Mouse (Mus musculus): ENCODE measurements around the gene Uprt.
A peak's percentile ranks its signal among the peaks of the same experiment; 100 is the strongest.

The Uprt gene

DNA sequence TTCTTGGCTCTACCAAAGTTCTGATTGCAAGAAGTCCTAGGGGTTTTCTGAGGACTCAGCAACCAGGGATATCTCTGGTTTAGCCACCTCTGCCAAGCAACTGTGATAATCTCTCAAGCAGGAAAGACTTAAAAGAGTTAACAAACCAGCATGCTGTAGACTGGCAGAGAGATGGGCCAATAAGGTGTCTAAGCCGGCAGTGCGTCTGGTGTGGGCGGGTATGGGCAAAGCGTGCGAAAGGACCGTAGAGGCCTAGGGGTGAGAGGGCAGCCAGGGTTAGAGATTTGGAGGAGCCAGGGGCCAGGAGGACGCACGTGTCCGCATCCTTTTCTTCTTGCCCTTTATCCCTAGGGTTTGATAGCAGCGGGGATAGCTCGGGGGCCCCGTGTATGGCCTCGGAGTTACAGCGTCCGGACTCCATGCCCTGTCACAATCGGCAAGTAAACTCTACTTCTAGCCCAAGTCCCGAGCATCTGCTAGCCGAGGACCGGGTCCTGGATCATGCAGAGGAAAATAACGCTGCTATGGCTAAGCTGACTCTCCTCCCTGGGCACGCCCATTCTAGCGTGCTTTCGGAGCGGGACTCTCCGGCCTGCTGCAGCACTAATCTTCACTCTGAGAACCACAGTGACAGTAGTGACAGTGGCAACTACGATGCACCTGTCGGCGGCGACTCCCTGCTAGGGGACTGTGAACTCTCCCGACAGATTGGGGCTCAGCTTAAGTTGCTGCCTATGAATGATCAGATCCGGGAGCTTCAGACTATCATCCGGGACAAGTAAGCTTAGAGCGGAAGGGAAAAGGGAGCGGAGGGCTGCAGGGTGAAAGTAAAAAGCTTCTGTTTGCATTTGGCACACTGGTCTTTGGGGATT lies at the start of gene Uprt:
Gene Uprt (plus strand): TSS at position 247 of the 872 bp plus-strand sequence.
- DNase-seq = peak; percentile 99

DNA sequence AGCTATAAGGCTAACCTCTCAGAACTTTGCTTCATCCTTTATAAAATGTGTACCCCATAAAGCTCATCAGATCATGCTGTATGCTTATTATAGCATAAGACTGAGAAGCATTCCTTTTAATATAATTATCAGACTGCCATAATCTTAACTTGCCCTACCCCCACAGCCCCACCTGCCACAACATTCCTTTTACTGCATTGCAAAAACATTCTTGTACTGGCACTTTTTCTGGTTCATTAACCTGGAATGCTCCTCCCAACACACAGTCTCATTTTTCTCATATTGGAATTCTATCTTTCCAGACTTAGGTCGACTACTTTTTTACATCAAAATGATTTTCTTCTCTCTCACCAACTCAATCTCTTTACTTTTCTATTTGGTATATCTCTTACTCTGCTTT lies 49.2 kb upstream of the Uprt start:
- no peak for DNase-seq

DNA sequence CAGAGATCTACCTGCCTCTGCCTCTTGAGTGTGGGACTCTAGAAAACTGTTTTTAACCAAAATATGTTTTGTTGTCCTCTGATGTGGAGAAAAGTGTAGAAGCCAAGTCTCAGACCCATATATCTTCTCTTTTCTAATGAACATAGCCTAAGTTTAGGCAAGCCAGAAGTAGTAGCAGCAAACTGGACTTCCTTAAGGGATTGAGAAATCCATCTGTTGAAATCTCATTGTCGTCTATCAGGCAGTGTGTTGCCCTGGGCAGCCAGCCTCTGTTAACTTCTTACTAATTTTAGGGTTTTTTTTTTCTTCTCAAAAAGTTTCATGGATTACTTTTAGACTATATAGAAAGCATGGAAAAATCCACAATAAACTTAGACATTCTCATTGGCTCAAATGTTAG lies 30.2 kb upstream of the Uprt start:
- DNase-seq = no peak

DNA sequence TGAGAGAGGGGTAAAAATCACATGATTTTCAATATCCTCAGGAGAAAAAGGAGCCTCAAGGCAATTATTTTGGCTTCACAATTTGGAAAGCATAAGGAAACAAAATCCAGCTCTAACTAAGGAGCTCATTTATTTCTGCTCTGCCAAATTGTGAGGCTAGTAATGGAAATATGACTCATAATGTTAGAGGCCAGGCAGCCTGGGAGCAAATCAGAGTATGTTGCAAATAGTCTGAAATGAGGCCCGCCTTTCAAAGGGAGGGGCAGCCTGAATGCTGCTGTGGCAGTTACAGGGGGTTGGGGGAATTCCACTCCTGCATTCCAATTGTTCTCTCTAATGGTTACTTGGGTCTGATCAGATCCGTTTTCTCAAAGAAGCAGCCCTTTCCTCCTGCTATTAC lies 20.9 kb upstream of the Uprt start:
- peak; percentile 94 for DNase-seq

DNA sequence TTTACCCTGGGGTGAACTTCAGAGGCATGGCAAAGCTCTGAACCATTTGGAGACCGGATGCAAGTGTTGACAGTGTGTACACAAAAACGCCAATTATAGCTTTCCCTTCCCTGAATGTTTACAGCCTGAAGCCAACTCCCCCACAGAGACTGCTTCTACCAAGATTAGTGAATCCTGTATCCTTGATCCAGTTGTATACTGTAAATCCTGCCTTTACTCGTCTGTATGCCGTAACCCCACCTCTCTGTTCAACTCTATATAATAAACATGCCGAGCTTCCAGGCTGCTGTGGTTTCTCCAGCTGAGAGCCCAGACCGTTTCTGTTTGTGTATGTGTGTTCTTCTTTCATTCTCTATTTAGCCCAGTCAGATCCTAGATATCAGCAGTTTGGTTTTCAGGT lies 18.2 kb upstream of the Uprt start:
- DNase-seq = no peak

DNA sequence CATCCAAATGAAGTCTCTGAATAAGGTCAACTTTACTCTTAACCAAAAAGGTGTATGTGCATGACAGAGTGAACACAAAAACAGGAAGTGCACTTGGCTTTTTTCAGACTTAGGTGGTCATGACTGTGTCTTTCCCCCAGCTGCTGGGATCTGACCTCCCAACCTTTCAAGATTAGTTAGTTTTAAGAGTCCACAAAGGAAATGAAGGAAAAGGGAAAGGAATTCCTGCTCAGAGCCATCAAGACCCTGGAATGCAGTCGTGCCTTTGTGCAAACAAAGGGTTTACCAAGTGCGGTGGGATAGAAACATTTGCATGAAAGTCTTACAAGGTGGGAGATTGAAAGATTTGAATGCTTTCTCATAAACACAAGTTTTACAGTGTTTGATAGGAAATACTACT lies 4.6 kb upstream of the Uprt start:
- DNase-seq = no peak

DNA sequence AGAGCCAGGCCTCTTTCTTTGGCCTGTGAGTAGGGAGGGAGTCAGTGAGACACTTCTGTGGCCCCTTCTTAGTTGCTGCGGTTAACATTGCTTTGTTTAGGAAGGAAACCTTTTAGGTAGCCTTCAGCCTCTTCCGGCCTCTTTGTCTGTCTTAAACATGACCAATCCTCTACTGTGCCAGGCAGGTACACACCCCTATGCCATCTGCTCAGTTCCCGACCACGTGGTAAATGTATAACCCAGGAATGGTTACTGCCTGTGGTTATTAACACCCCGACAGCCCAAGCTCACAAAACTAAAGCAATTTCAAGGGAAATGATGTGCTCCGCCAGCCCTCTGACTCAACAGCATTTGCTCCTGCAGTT lies 808 bp downstream of the Uprt start:
- no peak for DNase-seq

DNA sequence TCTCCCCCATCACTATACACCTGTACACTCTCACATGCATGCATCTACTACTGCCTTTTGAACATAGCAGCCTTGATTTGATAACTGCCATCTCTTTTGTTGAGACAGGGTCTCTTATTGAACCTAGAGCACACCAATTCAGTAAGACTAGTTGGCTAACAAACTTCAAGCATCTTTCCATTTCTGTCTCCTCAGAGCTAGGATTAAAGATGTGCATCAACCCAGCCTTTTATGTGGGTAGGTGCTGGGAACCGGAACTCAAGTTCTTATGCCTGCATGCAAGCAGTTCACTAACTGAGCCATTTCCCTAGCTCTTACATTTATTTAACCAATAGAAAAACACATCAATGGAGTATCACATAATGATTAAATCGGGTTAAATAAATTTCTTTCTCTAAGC lies 3.0 kb downstream of the Uprt start:
- DNase-seq = no peak

DNA sequence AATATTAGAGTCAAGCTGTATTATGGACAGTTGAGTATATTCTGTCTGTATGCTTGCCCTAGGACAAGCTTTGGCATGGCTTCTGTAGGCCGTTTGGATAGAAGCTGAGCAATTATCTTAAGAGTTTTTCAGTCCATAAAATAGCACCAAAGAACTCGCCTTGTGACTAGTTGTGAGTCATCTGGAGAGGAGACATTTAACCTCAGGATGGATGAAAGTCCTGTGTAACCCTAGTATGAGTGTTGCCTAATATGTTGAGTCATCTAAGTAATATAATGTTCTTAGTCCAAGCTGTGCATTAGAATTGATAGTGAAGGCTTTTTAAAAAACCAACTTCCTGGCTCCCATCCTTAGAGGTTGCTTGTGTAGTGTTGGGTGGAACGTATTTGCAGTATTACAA lies 5.4 kb downstream of the Uprt start:
- DNase-seq = no peak

DNA sequence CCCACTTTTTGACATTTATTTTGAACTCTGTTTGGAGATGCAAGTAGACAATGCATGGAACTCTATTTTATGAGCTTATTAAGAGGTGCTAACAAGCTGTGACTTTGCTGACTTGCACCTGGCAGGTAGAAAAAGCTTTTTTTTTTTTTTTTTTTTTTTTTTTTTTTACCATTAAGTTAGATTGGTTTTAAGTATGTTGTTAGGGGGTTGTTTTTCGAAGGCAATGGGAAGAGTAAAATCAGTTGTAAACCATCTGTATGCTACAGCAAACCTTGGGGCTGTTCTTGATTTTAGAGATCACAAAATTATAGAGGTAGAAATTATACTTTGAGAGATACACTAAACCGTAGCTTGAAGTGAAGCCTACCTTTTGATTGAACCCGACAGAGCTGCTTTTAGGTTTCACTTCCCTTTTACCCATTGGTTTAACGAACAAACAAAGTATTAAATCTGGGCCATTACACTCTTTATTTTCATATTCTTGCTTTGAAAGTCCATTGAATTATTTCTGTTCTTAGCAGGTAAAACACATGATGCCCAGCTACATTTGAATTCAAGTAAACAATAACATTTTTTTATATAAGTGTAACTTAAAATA lies 6.4 kb downstream of the Uprt start:
- DNase-seq = no peak

DNA sequence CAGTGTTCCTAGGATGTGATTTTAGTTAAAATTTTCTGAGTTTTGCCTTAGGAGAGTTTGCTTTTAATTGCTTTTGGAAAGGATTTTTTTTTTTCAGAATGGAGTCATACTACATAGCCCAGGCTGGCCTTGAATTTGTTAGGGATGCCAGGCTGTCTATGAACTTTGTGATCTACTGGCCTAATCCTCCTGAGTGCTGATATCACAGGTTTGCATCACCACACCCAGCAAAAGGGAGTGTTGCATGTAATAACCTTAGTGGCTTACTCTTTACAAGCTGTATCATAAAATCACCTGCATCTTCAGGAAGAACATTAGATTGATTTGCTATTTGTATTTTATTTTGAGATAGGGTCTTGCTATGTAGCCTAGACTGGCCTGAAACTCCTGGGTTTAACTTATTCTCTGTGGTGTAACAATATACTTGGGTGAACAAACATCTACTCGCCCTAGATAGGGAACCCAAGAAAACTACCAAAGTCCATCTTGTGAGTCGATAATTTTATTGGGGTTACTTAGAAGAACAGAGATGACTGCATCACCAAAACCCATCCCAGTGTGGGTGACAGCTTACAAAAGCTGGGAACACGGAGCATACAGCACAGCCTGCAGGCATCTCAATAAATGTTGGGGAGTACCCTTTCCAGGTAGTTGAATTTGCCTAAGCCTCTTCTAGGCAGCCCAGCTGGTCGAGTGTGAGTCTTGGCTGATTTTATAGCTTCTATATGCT lies 7.2 kb downstream of the Uprt start:
- no peak for DNase-seq

DNA sequence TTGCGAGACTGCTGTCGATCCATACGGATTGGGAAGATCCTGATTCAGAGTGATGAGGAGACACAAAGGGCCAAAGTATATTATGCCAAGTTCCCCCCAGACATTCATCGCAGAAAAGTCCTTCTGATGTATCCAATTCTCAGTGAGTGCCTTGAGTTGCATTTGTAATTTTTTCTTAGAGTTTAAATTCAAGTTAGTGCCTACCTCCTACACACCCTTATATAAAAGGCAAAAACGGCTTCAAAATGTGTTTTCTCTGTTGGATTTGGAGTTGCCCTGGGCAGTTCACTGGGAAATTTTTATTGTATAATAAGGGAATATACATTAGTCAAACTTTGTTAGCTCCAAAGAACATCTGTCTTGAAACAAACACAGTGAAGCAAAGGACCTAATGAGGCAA lies 19.1 kb downstream of the Uprt start:
- DNase-seq = no peak

DNA sequence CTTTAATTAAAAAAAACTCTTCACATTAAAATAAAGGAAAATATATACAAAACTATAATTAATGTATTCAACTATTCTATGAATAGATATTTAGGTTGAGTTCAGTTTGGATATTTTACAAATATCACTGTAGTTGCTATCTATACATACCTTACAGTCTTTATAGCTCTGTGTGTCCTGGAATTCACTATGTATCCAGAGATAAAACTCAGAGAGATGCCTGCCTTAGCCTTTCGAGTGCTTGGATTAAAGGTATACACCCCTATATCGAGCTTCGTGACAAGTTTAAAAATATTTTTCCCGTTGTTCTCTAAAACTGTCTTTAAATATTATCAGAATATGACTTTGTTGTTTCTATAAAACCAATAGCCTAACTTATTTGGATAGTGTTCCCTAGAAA lies 60.0 kb downstream of the Uprt start:
- no peak for DNase-seq

DNA sequence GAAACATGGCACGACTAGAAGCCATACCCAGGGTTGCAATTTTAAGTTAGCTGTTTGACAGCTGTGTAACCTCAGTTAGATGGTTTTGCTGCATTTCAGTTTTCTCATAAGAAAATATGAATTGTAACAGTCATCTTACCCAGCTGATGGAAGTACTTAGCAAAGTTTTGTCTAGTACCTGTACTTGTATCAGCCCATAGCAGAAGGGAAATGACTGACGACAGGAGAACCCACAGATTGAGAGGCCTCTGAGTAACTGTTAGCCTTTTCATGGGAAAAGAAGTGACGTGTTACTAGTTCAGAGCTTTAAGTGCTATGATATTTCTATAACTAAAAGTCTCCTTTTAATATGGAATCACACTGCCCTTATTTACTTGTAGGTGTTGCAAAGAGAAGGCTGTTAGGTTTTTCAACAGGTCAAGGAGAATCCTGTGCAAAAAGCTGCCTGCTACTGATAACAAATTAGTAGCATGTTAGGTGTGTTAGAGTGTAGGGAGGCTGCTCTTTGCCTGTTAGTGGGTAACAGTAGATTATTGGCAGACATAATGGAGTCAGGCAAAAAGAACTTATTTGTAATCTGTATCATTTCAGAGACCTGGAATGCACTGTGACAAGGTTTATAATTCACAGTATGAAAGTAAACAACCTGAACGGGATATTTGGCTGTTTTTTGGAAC lies 61.4 kb downstream of the Uprt start:
- DNase-seq = no peak

DNA sequence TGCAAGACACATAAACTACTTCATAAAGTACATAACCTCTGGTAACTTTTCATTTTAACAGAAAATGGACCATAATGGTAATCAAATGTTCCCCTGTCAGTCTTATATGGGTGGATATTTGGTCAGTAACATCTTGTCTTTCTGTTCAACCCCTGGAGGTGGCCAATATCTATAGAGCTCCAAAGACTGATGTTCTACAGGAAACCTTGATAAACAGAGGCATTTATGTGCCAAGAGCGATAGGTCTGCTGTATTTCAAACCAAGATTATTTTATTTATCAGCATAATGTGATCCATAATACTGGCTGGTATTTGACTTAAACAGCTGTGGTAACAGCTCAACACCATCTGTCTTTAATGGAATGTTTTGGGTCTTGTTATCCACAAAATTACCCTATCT lies 62.7 kb downstream of the Uprt start:
- no peak for DNase-seq

Measured in heart, adult 11 months (tissue).